Mouse (Mus musculus) right cerebral cortex, adult 18-20 months (tissue): ENCODE measurements around the gene Dcn.

Experiments used
- DNase-seq: peaks from one replicate; pipeline ENCODE4 v3.0.0; 2022; ENCODE audit warnings: mixed read lengths

The Dcn gene

GRCm38 (mm10) chr10:97479004-97479766 lies at the start of gene Dcn:
Gene Dcn (plus strand): TSS chr10:97479609.
- no peak for DNase-seq

- peak; percentile 59 for DNase-seq
Measured at GRCm38 (mm10) chr10:97436662-97437061, 42.7 kb upstream of the Dcn start.

- DNase-seq = no peak
Measured at GRCm38 (mm10) chr10:97442300-97442699, 37.1 kb upstream of the Dcn start.

GRCm38 (mm10) chr10:97446486-97446885 lies 32.9 kb upstream of the Dcn start:
- DNase-seq = no peak

GRCm38 (mm10) chr10:97452886-97453285 lies 26.5 kb upstream of the Dcn start:
- DNase-seq = no peak

- no peak for DNase-seq
Measured at GRCm38 (mm10) chr10:97453529-97453928, 25.9 kb upstream of the Dcn start.

- no peak for DNase-seq
Measured at GRCm38 (mm10) chr10:97456993-97457392, 22.4 kb upstream of the Dcn start.

GRCm38 (mm10) chr10:97466818-97467217 lies 12.6 kb upstream of the Dcn start:
- no peak for DNase-seq

- DNase-seq = no peak
Measured at GRCm38 (mm10) chr10:97469411-97470140, 9.8 kb upstream of the Dcn start.

- no peak for DNase-seq
Measured at GRCm38 (mm10) chr10:97475460-97475859, 3.9 kb upstream of the Dcn start.

GRCm38 (mm10) chr10:97478259-97478658 lies 1.1 kb upstream of the Dcn start:
- DNase-seq = no peak

GRCm38 (mm10) chr10:97482150-97482549 lies 2.7 kb downstream of the Dcn start:
- DNase-seq = no peak

GRCm38 (mm10) chr10:97484049-97484448 lies 4.6 kb downstream of the Dcn start:
- DNase-seq = no peak

- no peak for DNase-seq
Measured at GRCm38 (mm10) chr10:97485151-97485550, 5.7 kb downstream of the Dcn start.

GRCm38 (mm10) chr10:97486085-97486484 lies 6.7 kb downstream of the Dcn start:
- DNase-seq = no peak

GRCm38 (mm10) chr10:97487269-97487989 lies 8.0 kb downstream of the Dcn start:
- DNase-seq = no peak

- DNase-seq = no peak
Measured at GRCm38 (mm10) chr10:97492367-97492980, 13.1 kb downstream of the Dcn start.

GRCm38 (mm10) chr10:97497646-97498045 lies 18.2 kb downstream of the Dcn start:
- DNase-seq = no peak

GRCm38 (mm10) chr10:97523366-97523765 lies 44.0 kb downstream of the Dcn start:
- no peak for DNase-seq

- DNase-seq = no peak
Measured at GRCm38 (mm10) chr10:97535697-97536096, 56.3 kb downstream of the Dcn start.

GRCm38 (mm10) chr10:97536921-97537320 lies 57.5 kb downstream of the Dcn start:
- no peak for DNase-seq

GRCm38 (mm10) chr10:97538202-97538601 lies 58.8 kb downstream of the Dcn start:
- no peak for DNase-seq

GRCm38 (mm10) chr10:97547740-97548139 lies 68.3 kb downstream of the Dcn start:
- no peak for DNase-seq
